Mouse (Mus musculus) spleen, adult 2 months (tissue): ENCODE results near the gene Oxsr1. TPM values are rescaled to one million over a fixed set of nuclear protein-coding genes. Genes with fewer than 3 reads are reported as not detected.

Experiments
- DNase-seq, 2 experiments: peaks; one replicate each; pipeline versions ENCODE4 v3.0.0 to v3.0.0-alpha.2; 2012 to 2021; ENCODE audit warnings: low spot score in 2 of 2, low read depth in 1 of 2
- H3K27ac ChIP-seq: fragments of 200-500 bp; 2 replicates; pipeline ENCODE4 v1.5.1; 2012; ENCODE audit warnings: low read length, inconsistent platforms; ENCODE audit not compliant: insufficient read depth
- H3K27me3 ChIP-seq: fragments of 200-500 bp; 2 replicates; pipeline ENCODE4 v1.6.1; 2012; ENCODE audit warnings: mild to moderate bottlenecking, moderate library complexity, low read length, inconsistent platforms; ENCODE audit not compliant: control insufficient read depth, insufficient read depth
- H3K36me3 ChIP-seq: fragments of 200-500 bp; 2 replicates; pipeline ENCODE4 v1.6.1; 2012; ENCODE audit warnings: mild to moderate bottlenecking, low read length, inconsistent platforms; ENCODE audit not compliant: control insufficient read depth, insufficient read depth
- H3K4me1 ChIP-seq: fragments of 200-500 bp; 2 replicates; pipeline ENCODE4 v1.6.1; 2011; ENCODE audit warnings: inconsistent platforms; ENCODE audit not compliant: control insufficient read depth, insufficient read depth, insufficient read length
- H3K4me3 ChIP-seq: fragments of 200-500 bp; 2 replicates; pipeline ENCODE4 v1.5.1; 2011; ENCODE audit warnings: mild to moderate bottlenecking, inconsistent platforms; ENCODE audit not compliant: insufficient read depth, insufficient read length; ENCODE audit errors: extremely low read depth
- CTCF ChIP-seq: fragments of 200-500 bp; IDR thresholded peaks from 2 replicates; pipeline ENCODE4 v1.5.1; 2011; ENCODE audit warnings: mild to moderate bottlenecking, inconsistent platforms; ENCODE audit not compliant: insufficient read depth, insufficient read length, insufficient replicate concordance; ENCODE audit errors: extremely low read depth
- POLR2A ChIP-seq: fragments of 200-500 bp; IDR thresholded peaks from 2 replicates; pipeline ENCODE4 v1.6.1; 2011; ENCODE audit warnings: low read depth, low read length, inconsistent platforms
- WGBS: fragments of 180-500 bp; shearing (Covaris S2); methylation state at CpG from one replicate; pipeline ENCODE4 v1.1.7; 2018; 5-methylcytosine and 5-hydroxymethylcytosine counted together
- polyA plus RNA-seq: library from polyadenylated mRNA; depleted of rRNA; stranded (reverse); fragments of >200 nt; gene quantifications from 2 replicates; pipeline ENCODE4 v1.2.3, GENCODE M21; 2012

The Oxsr1 gene
- polyA plus RNA-seq, 1 experiment: 9.5 TPM

DNA sequence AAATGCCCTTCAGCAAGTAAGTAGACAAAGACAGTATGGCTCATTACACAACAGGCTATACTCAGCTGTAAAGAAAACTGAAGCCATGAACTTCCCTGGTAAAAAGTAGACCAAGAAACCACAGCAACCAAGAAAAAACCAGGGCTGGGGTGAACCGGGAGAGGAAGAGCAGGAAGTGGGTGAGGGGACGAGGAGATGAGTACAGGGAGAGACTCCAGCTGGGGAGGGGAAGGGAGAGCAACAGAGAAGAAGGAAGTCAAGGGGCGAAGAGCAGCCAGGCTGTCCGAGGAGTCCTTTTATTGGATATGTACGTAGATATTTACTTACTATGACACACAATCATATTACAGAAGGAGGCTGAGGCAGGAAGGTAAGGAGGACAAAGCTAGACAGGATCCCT, 74.2 kb downstream of the Oxsr1 start:
- no peaks in the 10 kb centered on the region for H3K4me1 ChIP-seq
- H3K4me3 ChIP-seq: no peak overlapping the region
- H3K27ac ChIP-seq: no peak overlapping the region
- peaks cover 9% of the 10 kb centered on the region for H3K36me3 ChIP-seq
- 42% methylated on average over 5 of the region's 5 CpGs for WGBS
- no peak for TF ChIP-seq POLR2A
- TF ChIP-seq CTCF: no peak
- DNase-seq: no peak
- no peaks in the 10 kb centered on the region for H3K27me3 ChIP-seq

DNA sequence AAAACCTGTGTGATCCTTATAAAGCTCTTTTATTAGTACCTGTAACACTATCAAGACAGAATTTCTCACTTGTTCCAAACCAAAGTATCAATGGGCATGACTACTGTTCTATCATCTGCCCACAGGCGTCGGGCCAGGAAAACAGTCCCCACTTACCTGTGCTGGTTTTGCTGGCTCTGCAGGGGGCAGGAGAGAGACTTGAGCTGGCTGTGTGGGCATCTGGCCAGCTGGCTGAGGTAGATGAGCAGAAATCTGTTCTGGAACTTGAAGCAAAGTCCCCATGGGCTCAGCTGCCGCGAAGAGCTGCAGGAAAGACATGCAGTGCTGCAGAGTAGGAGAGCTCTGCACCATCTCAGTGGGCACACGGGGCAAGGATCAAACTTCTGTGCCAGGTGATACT, 75.4 kb downstream of the Oxsr1 start:
- Histone ChIP-seq H3K4me3 (no peak overlapping the region), H3K27me3 (no peaks in the 10 kb centered on the region), H3K27ac (no peak overlapping the region), H3K4me1 (no peaks in the 10 kb centered on the region), H3K36me3 (peaks cover 14% of the 10 kb centered on the region)
- DNase-seq: no peak
- TF ChIP-seq CTCF (no peak), POLR2A (no peak)
- WGBS: 91% methylated on average over 5 of the region's 5 CpGs

DNA sequence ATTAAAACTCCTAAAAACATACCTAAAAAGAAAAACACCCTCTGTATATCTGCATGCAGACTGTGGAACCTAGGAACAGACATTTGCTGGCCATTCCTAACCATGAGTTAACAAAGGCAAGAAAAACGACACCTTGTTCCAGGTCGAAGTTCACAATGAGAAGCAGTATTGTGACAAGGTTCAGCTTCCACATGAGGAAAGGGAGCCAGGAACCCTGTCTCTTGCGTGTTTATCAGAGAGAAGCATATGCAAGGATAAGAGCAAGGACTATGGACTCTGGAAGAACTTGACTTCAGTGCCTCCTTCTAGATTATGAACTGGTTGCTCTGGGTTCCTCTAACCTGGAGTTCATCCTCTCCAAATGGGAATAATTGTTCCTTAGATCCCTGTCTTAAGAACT, 78.2 kb downstream of the Oxsr1 start:
- no peak for DNase-seq
- no peak overlapping the region for H3K4me3 ChIP-seq
- no peaks in the 10 kb centered on the region for H3K27me3 ChIP-seq
- no peak overlapping the region for H3K27ac ChIP-seq
- peaks cover 24% of the 10 kb centered on the region for H3K36me3 ChIP-seq
- 94% methylated on average over 3 of the region's 3 CpGs for WGBS
- H3K4me1 ChIP-seq: no peaks in the 10 kb centered on the region
- no peak for TF ChIP-seq CTCF
- no peak for TF ChIP-seq POLR2A

DNA sequence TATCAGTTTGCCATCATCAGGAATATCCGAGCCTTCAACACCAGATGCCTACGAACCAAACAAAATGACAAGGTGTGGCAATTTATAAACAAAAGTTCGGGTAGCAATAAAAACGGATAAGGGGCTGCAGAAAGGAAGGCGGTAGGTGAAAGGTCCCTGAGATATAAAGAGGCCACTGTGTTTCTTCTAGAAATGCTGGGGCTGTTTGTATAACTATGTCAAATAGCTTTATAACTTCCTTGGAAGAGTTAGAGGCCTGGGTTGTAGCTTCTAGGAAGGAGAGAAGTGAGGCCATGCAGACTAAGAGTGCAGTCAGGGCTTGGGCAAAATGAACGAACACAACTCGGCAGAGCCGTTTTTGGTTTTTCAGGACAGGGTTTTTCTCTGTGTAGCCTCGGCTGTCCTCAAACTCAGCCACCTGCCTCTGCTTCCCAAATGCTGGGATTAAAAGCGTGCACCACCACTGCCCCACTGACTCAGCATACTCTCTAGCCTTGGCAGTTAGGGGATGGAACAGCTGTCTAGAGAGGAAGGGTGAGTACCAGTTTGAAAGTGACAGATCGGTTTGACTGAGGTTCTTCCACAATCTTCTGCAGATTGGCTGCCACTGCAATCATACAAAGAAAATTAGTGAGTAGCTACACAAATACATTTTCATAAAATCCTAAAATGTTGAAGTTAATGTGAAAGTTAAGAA, 80.9 kb downstream of the Oxsr1 start:
- TF ChIP-seq POLR2A: no peak
- TF ChIP-seq CTCF: no peak
- H3K4me3 ChIP-seq: no peak overlapping the region
- DNase-seq: no peak
- H3K36me3 ChIP-seq: peaks cover 24% of the 10 kb centered on the region
- H3K27ac ChIP-seq: no peak overlapping the region
- 90% methylated on average over 11 of the region's 11 CpGs for WGBS
- H3K4me1 ChIP-seq: no peaks in the 10 kb centered on the region
- no peaks in the 10 kb centered on the region for H3K27me3 ChIP-seq

DNA sequence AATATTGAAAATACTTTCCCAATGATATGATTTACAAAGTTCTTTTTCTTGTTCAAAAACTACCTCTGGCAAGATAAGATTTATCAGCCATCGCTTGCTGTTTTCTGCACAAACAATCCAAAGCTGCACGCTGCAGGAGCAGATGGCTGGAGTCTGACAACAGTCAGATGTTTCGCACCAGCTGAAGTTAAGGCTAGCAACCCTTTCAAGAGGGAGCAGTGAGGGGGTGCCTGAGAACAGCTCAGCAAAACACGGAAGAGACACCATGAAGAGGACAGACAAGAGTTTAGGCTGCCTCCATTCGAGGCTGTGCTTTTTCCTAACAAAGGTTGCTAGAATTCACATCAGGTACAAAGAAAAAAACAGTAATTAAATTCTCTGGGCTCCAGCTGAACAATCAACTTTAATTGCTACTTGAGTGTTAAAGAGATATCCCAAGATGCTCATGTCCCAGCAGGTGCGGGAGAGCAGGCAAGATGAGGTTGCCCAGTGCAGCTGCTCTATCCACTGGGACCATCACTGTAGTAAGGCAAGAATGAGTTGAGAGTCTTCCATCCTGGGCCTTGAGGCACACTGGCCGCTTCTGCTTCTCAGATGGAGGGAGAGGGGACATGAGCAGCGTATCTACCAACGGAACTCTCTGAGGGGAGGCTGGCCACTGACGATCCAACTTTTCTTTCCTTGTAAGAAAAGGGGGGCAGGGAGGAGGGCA, 81.8 kb downstream of the Oxsr1 start:
- no peak overlapping the region for H3K27ac ChIP-seq
- H3K27me3 ChIP-seq: no peaks in the 10 kb centered on the region
- WGBS: 93% methylated on average over 10 of the region's 10 CpGs
- H3K4me1 ChIP-seq: no peaks in the 10 kb centered on the region
- TF ChIP-seq CTCF (no peak), POLR2A (no peak)
- H3K36me3 ChIP-seq: peaks cover 24% of the 10 kb centered on the region
- no peak for DNase-seq
- no peak overlapping the region for H3K4me3 ChIP-seq

DNA sequence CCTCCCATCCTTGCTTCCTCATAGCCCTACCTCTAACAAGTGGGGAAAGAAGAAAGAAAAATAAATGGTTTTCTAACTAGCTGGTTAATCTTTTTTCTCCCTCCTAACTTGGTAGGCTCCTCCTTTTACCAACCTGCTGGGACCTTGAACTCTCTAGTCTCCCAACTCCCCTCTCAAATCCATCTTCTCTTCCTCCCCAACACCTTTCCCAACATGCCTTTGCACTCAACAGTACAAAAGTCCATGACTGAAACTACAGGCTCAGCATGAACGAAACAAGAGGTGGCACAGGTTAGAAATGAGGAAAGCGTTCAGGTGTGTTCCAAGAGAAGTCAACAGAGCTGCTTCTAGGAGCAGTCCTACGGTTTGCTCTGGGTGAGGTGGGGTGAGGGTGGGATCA, 83.0 kb downstream of the Oxsr1 start:
- H3K27me3 ChIP-seq: no peaks in the 10 kb centered on the region
- no peak overlapping the region for H3K27ac ChIP-seq
- DNase-seq: no peak
- WGBS: 96% methylated on average over 3 of the region's 3 CpGs
- H3K4me1 ChIP-seq: no peaks in the 10 kb centered on the region
- TF ChIP-seq CTCF (no peak), POLR2A (no peak)
- peaks cover 22% of the 10 kb centered on the region for H3K36me3 ChIP-seq
- H3K4me3 ChIP-seq: no peak overlapping the region

DNA sequence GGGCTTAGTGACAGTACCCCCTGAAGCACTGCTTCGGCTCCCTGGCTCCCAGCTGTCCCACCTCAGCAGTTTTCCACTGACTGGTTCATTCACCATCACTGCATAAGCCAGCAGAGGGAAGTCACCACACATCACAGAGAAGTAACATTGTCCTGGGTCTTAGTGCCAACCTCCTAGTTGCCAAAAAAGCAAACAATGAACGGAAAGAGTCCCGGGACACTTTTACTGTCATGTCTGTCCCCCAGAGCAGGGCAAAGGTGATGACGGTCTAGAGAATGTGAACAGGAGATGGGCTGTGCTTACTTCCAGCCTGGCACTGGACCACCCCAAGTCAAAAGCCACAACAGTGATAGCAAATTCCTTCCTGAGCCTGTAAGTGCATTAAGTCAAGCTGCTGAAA, 83.4 kb downstream of the Oxsr1 start:
- Histone ChIP-seq H3K4me3 (no peak overlapping the region), H3K36me3 (peaks cover 20% of the 10 kb centered on the region), H3K27me3 (no peaks in the 10 kb centered on the region), H3K27ac (no peak overlapping the region), H3K4me1 (no peaks in the 10 kb centered on the region)
- 89% methylated on average over 4 of the region's 4 CpGs for WGBS
- no peak for DNase-seq
- no peak for TF ChIP-seq CTCF
- no peak for TF ChIP-seq POLR2A

DNA sequence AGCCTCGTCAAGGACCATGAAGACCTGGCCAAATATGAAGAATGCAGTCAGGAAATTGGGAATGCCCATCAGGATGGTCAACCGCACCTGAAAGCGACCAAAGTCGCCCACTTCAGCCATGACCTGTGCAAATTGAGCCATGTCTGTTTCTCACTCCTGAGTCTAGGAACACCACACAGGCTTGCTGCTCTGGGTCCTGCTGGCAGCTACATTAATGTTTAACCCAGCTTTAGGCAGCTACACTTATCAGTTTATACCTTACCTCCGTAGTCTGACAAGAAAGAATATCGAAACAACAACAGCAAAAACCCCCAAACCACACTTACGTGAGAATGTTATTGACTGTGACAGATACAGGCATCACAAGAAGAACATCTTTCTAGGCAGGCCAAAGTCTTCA, 90.7 kb downstream of the Oxsr1 start:
- Histone ChIP-seq H3K27ac (no peak overlapping the region), H3K27me3 (no peaks in the 10 kb centered on the region), H3K4me3 (no peak overlapping the region), H3K36me3 (peaks cover 4% of the 10 kb centered on the region; the same call in 1 of the 2 replicates), H3K4me1 (no peaks in the 10 kb centered on the region)
- no peak for DNase-seq
- WGBS: 90% methylated on average over 7 of the region's 7 CpGs
- TF ChIP-seq POLR2A: no peak
- no peak for TF ChIP-seq CTCF
